Comparison of ENCODE assay signal across 20 mouse cellular contexts in genomic region chr7:144760228-144760627, GRCm38 (mm10). TPM values are rescaled to one million over a fixed set of nuclear protein-coding genes. Genes with fewer than 3 reads are reported as not detected.
DNase-seq lines count a peak whose midpoint lies in the region; ATAC-seq and TF ChIP-seq lines count a peak whose summit lies in the region.
"Had no signal": no experiment of that assay in that cellular context is flagged by ENCODE, and none has a peak within 500 bp of the region (broad histone marks: within the 10 kb centered on the region; RNA-seq: fewer than 3 reads in every experiment).

No protein-coding gene starts in this region.

- H3K9ac ChIP-seq in forebrain, embryonic 15.5 days (replicated peaks), result no peak overlapping the region
- no peak overlapping the region for H3K9ac ChIP-seq in midbrain, postnatal 0 days (replicated peaks; ENCODE audit: low read length, poor library complexity, severe bottlenecking)
- H3K9ac ChIP-seq: embryonic facial prominence, embryonic 12.5 days; limb, embryonic 15.5 days; liver, embryonic 15.5 days; neural tube, embryonic 12.5 days had no signal

- DNase-seq in cerebellum, postnatal 10 days, result peak; percentile 35 to 72
- no peak for DNase-seq in cerebellum, adult 11-12 months
- peak; percentile 45 for DNase-seq in left cerebral cortex, postnatal 4 days
- DNase-seq in left cerebral cortex, adult 11 months (ENCODE audit: low spot score), result no peak
- DNase-seq in midbrain, postnatal 0 days (ENCODE audit: low spot score), result peak; percentile 39
- DNase-seq in gastrocnemius, adult 8-10 months (ENCODE audit: low spot score in 2 of 2), result no peak
- DNase-seq in left cerebral cortex, adult 18-20 months (ENCODE audit: low spot score in 2 of 2), result no peak
- DNase-seq: adrenal gland, postnatal 10 days; cerebellum, adult 18-20 months; kidney, adult 11 months; kidney, postnatal 10 days; thymus, postnatal 36 days had no signal

- no peak overlapping the region for H3K4me2 ChIP-seq in forebrain, embryonic 15.5 days (replicated peaks)
- no peak overlapping the region for H3K4me2 ChIP-seq in midbrain, postnatal 0 days (ENCODE audit: low read depth, low read length, poor library complexity, severe bottlenecking)
- H3K4me2 ChIP-seq: embryonic facial prominence, embryonic 12.5 days; limb, embryonic 15.5 days; liver, embryonic 15.5 days; neural tube, embryonic 12.5 days had no signal

- H3K36me3 ChIP-seq in forebrain, embryonic 15.5 days, result no peaks in the 10 kb centered on the region
- no peaks in the 10 kb centered on the region for H3K36me3 ChIP-seq in midbrain, postnatal 0 days (ENCODE audit: insufficient read depth, low read length)
- H3K36me3 ChIP-seq: embryonic facial prominence, embryonic 12.5 days; limb, embryonic 15.5 days; liver, embryonic 15.5 days; neural tube, embryonic 12.5 days had no signal

- H3K9me3 ChIP-seq in forebrain, embryonic 15.5 days, result no peaks in the 10 kb centered on the region
- no peaks in the 10 kb centered on the region for H3K9me3 ChIP-seq in midbrain, postnatal 0 days (ENCODE audit: low read length)
- H3K9me3 ChIP-seq: embryonic facial prominence, embryonic 12.5 days; limb, embryonic 15.5 days; liver, embryonic 15.5 days; neural tube, embryonic 12.5 days had no signal

- TF ChIP-seq CTCF in midbrain, postnatal 0 days (IDR thresholded peaks at IDR 0.05), result no peak

- ATAC-seq in forebrain, embryonic 15.5 days (replicated peaks), result no peak
- ATAC-seq in midbrain, postnatal 0 days (ENCODE audit: low FRiP score), result no peak
- ATAC-seq: Patski had no signal

- H3K27ac ChIP-seq in forebrain, embryonic 15.5 days (replicated peaks), result 0 out of 2 replicates have a peak overlapping the region, but pooled peaks have one; percentile 4
- H3K27ac ChIP-seq in midbrain, postnatal 0 days (ENCODE audit: low read depth, low read length), result no peak overlapping the region
- H3K27ac ChIP-seq: embryonic facial prominence, embryonic 12.5 days; limb, embryonic 15.5 days; liver, embryonic 15.5 days; neural tube, embryonic 12.5 days had no signal

- H3K4me3 ChIP-seq in forebrain, embryonic 15.5 days, result no peak overlapping the region
- no peak overlapping the region for H3K4me3 ChIP-seq in midbrain, postnatal 0 days (ENCODE audit: low read depth, low read length)
- H3K4me3 ChIP-seq: embryonic facial prominence, embryonic 12.5 days; erythroblast, embryonic 14.5 days; limb, embryonic 15.5 days; liver, embryonic 15.5 days; neural tube, embryonic 12.5 days had no signal

- intact Hi-C loops in left cerebral cortex, postnatal 4 days (cut with DNase I), result no loop called here

- no peaks in the 10 kb centered on the region for H3K27me3 ChIP-seq in forebrain, embryonic 15.5 days
- H3K27me3 ChIP-seq in midbrain, postnatal 0 days (ENCODE audit: insufficient read depth, low read length), result no peaks in the 10 kb centered on the region
- H3K27me3 ChIP-seq: embryonic facial prominence, embryonic 12.5 days; limb, embryonic 15.5 days; Patski had no signal

- 0 out of 2 replicates have a peak, but pooled peaks cover 2% of the 10 kb centered on the region for H3K4me1 ChIP-seq in forebrain, embryonic 15.5 days
- no peaks in the 10 kb centered on the region for H3K4me1 ChIP-seq in midbrain, postnatal 0 days (ENCODE audit: insufficient read depth, low read length)
- H3K4me1 ChIP-seq: neural tube, embryonic 12.5 days had no signal

- WGBS in forebrain, embryonic 15.5 days, result 48% methylated on average over 9 of the region's 9 CpGs
- 54% methylated on average over 9 of the region's 9 CpGs for WGBS in midbrain, postnatal 0 days

RNA-seq across cellular contexts. Expression of gene Ano1, which starts 8.5 kb away (rescaled TPM):
- total RNA-seq in left cerebral cortex, postnatal 4 days (2021), result 1 to 10 TPM; 5.3 to 7.6 TPM
- polyA plus RNA-seq in forebrain, embryonic 15.5 days (2015; fragmentation: Nextera tagmentation; extraction: Ambion mirVana), result 7.5 and 7.8 TPM in 2 replicates
- 11.6 and 13.5 TPM in 2 replicates for total RNA-seq in midbrain, postnatal 0 days (2014; rRNA removed)
- 5.8 and 7.5 TPM in 2 replicates for polyA plus RNA-seq in midbrain, postnatal 0 days (2015; fragmentation: Nextera tagmentation; extraction: Ambion mirVana)
- total RNA-seq in gastrocnemius, adult 8-10 months (2022), result 1 to 10 TPM; 1.1 to 2.7 (median 1.9) TPM
- total RNA-seq in left cerebral cortex, adult 18-20 months (2021), result 1 to 10 TPM; 2.5 to 4.1 TPM
- total RNA-seq: common myeloid progenitor, adult 5-6 weeks had no signal

Comparison
In these comparisons a context has a peak if more than half of its experiments do, and no peak if none do; other contexts are left out.
1. DNase-seq: peak in cerebellum, postnatal 10 days (2 of 2), left cerebral cortex, postnatal 4 days (single experiment) and midbrain, postnatal 0 days (single experiment); none in cerebellum, adult 11-12 months (single experiment), left cerebral cortex, adult 11 months (single experiment), gastrocnemius, adult 8-10 months (0 of 2) and left cerebral cortex, adult 18-20 months (0 of 2).